Mouse (Mus musculus): ENCODE results near the gene Gdf15. TPM values are rescaled to one million over a fixed set of nuclear protein-coding genes. Genes with fewer than 3 reads are reported as not detected.
A peak's percentile ranks its signal among the peaks of the same experiment; 100 is the strongest.

Gdf15 gene
- polyA plus RNA-seq, 1 experiment, result 1.9 TPM

- H3K4me1 ChIP-seq (ENCODE audit: control insufficient read depth, insufficient read depth, low read length), result peaks cover 6% of the 10 kb centered on the region
- H3K27ac ChIP-seq (ENCODE audit: insufficient read depth, low read length), result peak overlapping the region; percentile 83
- H3K4me3 ChIP-seq (ENCODE audit: low read depth, low read length), result no peak overlapping the region
- TF ChIP-seq CTCF (IDR thresholded peaks at IDR 0.05; ENCODE audit: low read depth, low read length) (no peak), POLR2A (IDR thresholded peaks at IDR 0.05; ENCODE audit: insufficient read depth, low read length) (no peak), EP300 (IDR thresholded peaks at IDR 0.05; ENCODE audit: insufficient read depth, low read depth, low read length) (no peak)
- no peaks in the 10 kb centered on the region for H3K27me3 ChIP-seq (ENCODE audit: control insufficient read depth, insufficient read depth, low read length, poor library complexity, severe bottlenecking)
- no peaks in the 10 kb centered on the region for H3K9me3 ChIP-seq (replicated peaks; ENCODE audit: control insufficient read depth, insufficient read depth, low read length, poor library complexity, severe bottlenecking)
- peak overlapping the region; percentile 80; the same call in 1 of the 2 replicates for H3K9ac ChIP-seq (ENCODE audit: low read depth, poor library complexity, severe bottlenecking)
- peaks cover 4% of the 10 kb centered on the region; the same call in 1 of the 2 replicates for H3K36me3 ChIP-seq (ENCODE audit: control insufficient read depth, insufficient read depth, low read length, poor library complexity, severe bottlenecking)
Measured at GRCm38 (mm10) chr8:70671615-70672324, 39.5 kb upstream of the Gdf15 start.

GRCm38 (mm10) chr8:70667071-70667470, 34.8 kb upstream of the Gdf15 start:
- no peak overlapping the region for H3K4me3 ChIP-seq (ENCODE audit: low read depth, low read length)
- H3K27ac ChIP-seq (ENCODE audit: insufficient read depth, low read length), result peak overlapping the region; percentile 62
- no peaks in the 10 kb centered on the region for H3K9me3 ChIP-seq (replicated peaks; ENCODE audit: control insufficient read depth, insufficient read depth, low read length, poor library complexity, severe bottlenecking)
- no peak overlapping the region for H3K9ac ChIP-seq (ENCODE audit: low read depth, poor library complexity, severe bottlenecking)
- H3K4me1 ChIP-seq (ENCODE audit: control insufficient read depth, insufficient read depth, low read length), result peaks cover 12% of the 10 kb centered on the region
- no peak for TF ChIP-seq POLR2A (IDR thresholded peaks at IDR 0.05; ENCODE audit: insufficient read depth, low read length)
- TF ChIP-seq EP300 (IDR thresholded peaks at IDR 0.05; ENCODE audit: insufficient read depth, low read depth, low read length), result no peak
- no peak for TF ChIP-seq CTCF (IDR thresholded peaks at IDR 0.05; ENCODE audit: low read depth, low read length)
- no peaks in the 10 kb centered on the region for H3K36me3 ChIP-seq (ENCODE audit: control insufficient read depth, insufficient read depth, low read length, poor library complexity, severe bottlenecking)
- H3K27me3 ChIP-seq (ENCODE audit: control insufficient read depth, insufficient read depth, low read length, poor library complexity, severe bottlenecking), result no peaks in the 10 kb centered on the region

- TF ChIP-seq POLR2A (IDR thresholded peaks at IDR 0.05; ENCODE audit: insufficient read depth, low read length) (no peak), EP300 (IDR thresholded peaks at IDR 0.05; ENCODE audit: insufficient read depth, low read depth, low read length) (no peak), CTCF (IDR thresholded peaks at IDR 0.05; ENCODE audit: low read depth, low read length) (no peak)
- H3K4me3 ChIP-seq (ENCODE audit: low read depth, low read length), result no peak overlapping the region
- H3K4me1 ChIP-seq (ENCODE audit: control insufficient read depth, insufficient read depth, low read length), result peaks cover 9% of the 10 kb centered on the region
- H3K9me3 ChIP-seq (replicated peaks; ENCODE audit: control insufficient read depth, insufficient read depth, low read length, poor library complexity, severe bottlenecking), result no peaks in the 10 kb centered on the region
- H3K27ac ChIP-seq (ENCODE audit: insufficient read depth, low read length), result peak overlapping the region; percentile 35
- H3K36me3 ChIP-seq (ENCODE audit: control insufficient read depth, insufficient read depth, low read length, poor library complexity, severe bottlenecking), result no peaks in the 10 kb centered on the region
- H3K27me3 ChIP-seq (ENCODE audit: control insufficient read depth, insufficient read depth, low read length, poor library complexity, severe bottlenecking), result no peaks in the 10 kb centered on the region
- no peak overlapping the region for H3K9ac ChIP-seq (ENCODE audit: low read depth, poor library complexity, severe bottlenecking)
Measured at GRCm38 (mm10) chr8:70665599-70665998, 33.3 kb upstream of the Gdf15 start.

GRCm38 (mm10) chr8:70664631-70665030, 32.4 kb upstream of the Gdf15 start:
- no peak for TF ChIP-seq EP300 (IDR thresholded peaks at IDR 0.05; ENCODE audit: insufficient read depth, low read depth, low read length)
- TF ChIP-seq POLR2A (IDR thresholded peaks at IDR 0.05; ENCODE audit: insufficient read depth, low read length), result no peak
- no peak for TF ChIP-seq CTCF (IDR thresholded peaks at IDR 0.05; ENCODE audit: low read depth, low read length)
- no peaks in the 10 kb centered on the region for H3K9me3 ChIP-seq (replicated peaks; ENCODE audit: control insufficient read depth, insufficient read depth, low read length, poor library complexity, severe bottlenecking)
- no peaks in the 10 kb centered on the region for H3K27me3 ChIP-seq (ENCODE audit: control insufficient read depth, insufficient read depth, low read length, poor library complexity, severe bottlenecking)
- H3K9ac ChIP-seq (ENCODE audit: low read depth, poor library complexity, severe bottlenecking), result no peak overlapping the region
- H3K4me3 ChIP-seq (ENCODE audit: low read depth, low read length), result no peak overlapping the region
- H3K36me3 ChIP-seq (ENCODE audit: control insufficient read depth, insufficient read depth, low read length, poor library complexity, severe bottlenecking), result no peaks in the 10 kb centered on the region
- peaks cover 9% of the 10 kb centered on the region for H3K4me1 ChIP-seq (ENCODE audit: control insufficient read depth, insufficient read depth, low read length)
- H3K27ac ChIP-seq (ENCODE audit: insufficient read depth, low read length), result no peak overlapping the region; the same call in 1 of the 2 replicates

- no peaks in the 10 kb centered on the region for H3K9me3 ChIP-seq (replicated peaks; ENCODE audit: control insufficient read depth, insufficient read depth, low read length, poor library complexity, severe bottlenecking)
- H3K27ac ChIP-seq (ENCODE audit: insufficient read depth, low read length), result no peak overlapping the region
- H3K36me3 ChIP-seq (ENCODE audit: control insufficient read depth, insufficient read depth, low read length, poor library complexity, severe bottlenecking), result no peaks in the 10 kb centered on the region
- TF ChIP-seq EP300 (IDR thresholded peaks at IDR 0.05; ENCODE audit: insufficient read depth, low read depth, low read length) (no peak), POLR2A (IDR thresholded peaks at IDR 0.05; ENCODE audit: insufficient read depth, low read length) (no peak), CTCF (IDR thresholded peaks at IDR 0.05; ENCODE audit: low read depth, low read length) (no peak)
- H3K27me3 ChIP-seq (ENCODE audit: control insufficient read depth, insufficient read depth, low read length, poor library complexity, severe bottlenecking), result no peaks in the 10 kb centered on the region
- no peak overlapping the region for H3K9ac ChIP-seq (ENCODE audit: low read depth, poor library complexity, severe bottlenecking)
- peaks cover 9% of the 10 kb centered on the region for H3K4me1 ChIP-seq (ENCODE audit: control insufficient read depth, insufficient read depth, low read length)
- no peak overlapping the region for H3K4me3 ChIP-seq (ENCODE audit: low read depth, low read length)
Measured at GRCm38 (mm10) chr8:70663691-70664090, 31.4 kb upstream of the Gdf15 start.

- peak within 1 kb of the TSS; percentile 66 for H3K27ac ChIP-seq (ENCODE audit: insufficient read depth, low read length)
- H3K36me3 ChIP-seq (ENCODE audit: control insufficient read depth, insufficient read depth, low read length, poor library complexity, severe bottlenecking), result peaks cover 12% of the 10 kb centered on the region
- TF ChIP-seq EP300 (IDR thresholded peaks at IDR 0.05; ENCODE audit: insufficient read depth, low read depth, low read length) (no peak), POLR2A (IDR thresholded peaks at IDR 0.05; ENCODE audit: insufficient read depth, low read length) (peak; percentile 53)
- peak within 1 kb of the TSS; percentile 92 for H3K4me3 ChIP-seq (ENCODE audit: low read depth, low read length)
- H3K4me1 ChIP-seq (ENCODE audit: control insufficient read depth, insufficient read depth, low read length), result peaks cover 1% of the 10 kb centered on the region
- H3K9ac ChIP-seq (ENCODE audit: low read depth, poor library complexity, severe bottlenecking), result peak within 1 kb of the TSS; percentile 79
- H3K27me3 ChIP-seq (ENCODE audit: control insufficient read depth, insufficient read depth, low read length, poor library complexity, severe bottlenecking), result no peaks in the 10 kb centered on the region
- H3K9me3 ChIP-seq (replicated peaks; ENCODE audit: control insufficient read depth, insufficient read depth, low read length, poor library complexity, severe bottlenecking), result no peaks in the 10 kb centered on the region
Measured at GRCm38 (mm10) chr8:70660273-70660725, 28.0 kb upstream of the Gdf15 start, which contains the start of gene Pgpep1. Gene Pgpep1, minus strand, starts transcription at chr8:70660388.
